Mouse (Mus musculus) urinary bladder, postnatal 25 days (tissue): ENCODE results near the gene Haghl.

Source experiments
- DNase-seq: peaks from one replicate; pipeline ENCODE4 v3.0.0; 2022; ENCODE audit warnings: low spot score

The Haghl gene

DNA sequence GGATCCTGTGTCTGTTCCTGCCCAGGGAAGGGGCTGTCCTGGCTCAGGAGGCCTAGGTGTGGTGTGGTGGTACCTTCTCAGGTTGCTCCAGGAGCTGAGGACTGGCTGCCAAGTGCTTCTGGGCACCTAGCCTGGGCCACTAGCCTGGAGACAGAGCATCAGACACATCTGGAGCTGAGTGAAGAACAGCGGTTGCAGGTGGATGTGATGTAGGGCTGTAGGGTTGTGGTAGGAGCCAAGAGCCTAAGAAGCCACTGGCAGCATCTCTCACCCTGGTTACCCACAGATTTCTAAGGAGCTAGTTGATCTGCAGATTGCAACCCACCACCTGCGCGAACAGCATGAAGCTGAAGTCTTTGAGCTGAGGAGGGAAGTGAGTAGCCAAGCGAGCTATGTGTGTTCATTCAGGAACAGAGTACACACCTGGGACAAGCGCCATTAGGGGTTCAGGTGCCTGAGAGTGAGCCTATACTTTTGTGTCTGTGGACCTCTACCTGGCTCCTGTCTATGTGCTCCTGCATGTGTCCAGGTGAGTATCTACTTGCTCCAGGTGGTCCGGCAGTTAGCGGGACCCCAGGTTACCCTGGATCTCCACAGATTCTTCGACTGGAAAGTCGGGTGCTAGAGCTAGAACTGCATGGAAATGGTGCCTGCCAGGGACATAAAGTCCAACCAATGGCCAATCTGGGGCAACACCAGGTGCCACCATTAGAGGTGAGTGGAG lies 1.5 kb upstream of the Haghl start:
- no peak for DNase-seq

- no peak for DNase-seq
Observed at GRCm38 (mm10) chr17:25786280-25786679, 807 bp upstream of the Haghl start, which contains the start of gene Ccdc78. Ccdc78 (plus strand) TSS chr17:25786580.

- no peak for DNase-seq
Observed at GRCm38 (mm10) chr17:25783861-25784574, 1.5 kb downstream of the Haghl start.

- no peak for DNase-seq
Observed at GRCm38 (mm10) chr17:25783086-25783485, 2.4 kb downstream of the Haghl start.

- DNase-seq = no peak
Observed at GRCm38 (mm10) chr17:25781339-25781738, 4.1 kb downstream of the Haghl start.

DNA sequence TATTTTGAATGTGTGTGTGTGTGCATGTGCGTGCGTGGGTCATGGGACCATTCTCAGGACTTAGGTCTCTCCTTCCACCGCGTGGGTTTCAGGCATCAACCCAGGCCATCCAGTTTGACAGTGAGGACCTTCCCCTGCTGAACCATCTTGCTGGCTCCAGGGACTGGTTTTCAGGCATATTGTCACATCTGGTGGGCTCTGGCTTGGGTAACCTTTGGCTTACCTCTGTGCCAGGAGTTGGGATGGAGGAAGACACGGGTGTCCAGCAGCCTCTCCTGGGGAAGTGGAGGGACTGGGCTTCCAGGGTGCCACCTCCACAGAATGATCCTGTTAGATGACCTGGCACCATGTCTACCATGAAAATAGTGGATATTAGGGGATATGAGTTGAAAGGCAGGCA lies 7.5 kb downstream of the Haghl start:
- DNase-seq = no peak

DNA sequence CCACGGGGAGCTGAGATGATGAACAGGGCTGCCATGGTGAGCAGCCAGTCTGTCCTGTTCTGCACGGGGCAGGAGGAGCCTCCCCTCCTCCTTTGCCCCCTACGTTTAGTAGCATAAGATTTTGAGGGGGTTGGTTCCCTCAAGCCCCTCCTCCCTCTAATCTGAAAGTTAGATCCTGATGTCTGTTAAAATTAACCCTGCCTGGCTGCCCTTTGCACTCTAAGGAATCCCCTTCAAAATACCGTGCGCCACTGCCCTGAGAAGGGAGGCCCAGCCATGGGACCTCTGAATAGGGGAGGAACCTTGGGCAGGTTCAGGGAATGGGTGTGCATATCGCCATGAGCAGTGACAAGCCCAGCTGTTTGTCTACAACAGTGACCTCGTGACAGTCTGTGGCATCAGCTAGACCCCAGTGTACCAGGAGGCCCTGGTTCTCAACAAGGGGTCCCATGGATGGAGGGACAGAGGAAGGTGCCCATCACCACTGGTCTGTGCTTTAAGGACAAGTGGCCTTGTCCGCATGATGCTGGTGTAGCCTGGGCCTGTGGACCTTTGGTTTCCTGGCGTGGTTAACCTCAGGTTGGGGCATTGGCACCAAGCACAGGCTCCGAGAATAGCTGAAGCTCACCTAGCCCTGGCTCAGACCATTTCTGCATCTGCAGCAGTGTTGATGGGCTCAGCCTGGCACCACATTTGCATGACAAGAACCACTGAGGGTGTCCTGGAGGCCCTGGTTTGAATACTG lies 10.0 kb downstream of the Haghl start:
- DNase-seq = no peak

- peak; percentile 98 for DNase-seq
Observed at GRCm38 (mm10) chr17:25773549-25774120, 11.8 kb downstream of the Haghl start, which contains the start of gene Narfl. Narfl (plus strand) TSS chr17:25773776.

DNA sequence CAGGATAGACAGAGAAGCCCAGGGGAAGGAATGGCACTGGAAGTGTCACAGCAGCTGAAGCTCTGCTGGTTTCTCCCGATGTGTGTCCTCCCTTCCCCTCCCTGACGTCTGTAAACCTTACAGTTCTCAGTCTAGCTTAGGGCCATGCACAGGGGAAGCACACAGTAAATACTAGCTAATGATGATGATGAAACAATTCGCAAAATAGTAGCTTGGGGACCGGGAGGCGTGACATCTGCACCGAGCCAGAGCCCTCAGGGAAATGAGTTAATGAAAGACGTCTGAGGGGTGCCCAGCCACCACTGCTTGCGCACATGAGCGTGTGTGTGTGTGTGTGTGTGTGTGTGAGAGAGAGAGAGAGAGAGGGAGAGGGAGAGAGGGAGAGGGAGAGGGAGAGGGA lies 16.1 kb downstream of the Haghl start:
- no peak for DNase-seq

DNA sequence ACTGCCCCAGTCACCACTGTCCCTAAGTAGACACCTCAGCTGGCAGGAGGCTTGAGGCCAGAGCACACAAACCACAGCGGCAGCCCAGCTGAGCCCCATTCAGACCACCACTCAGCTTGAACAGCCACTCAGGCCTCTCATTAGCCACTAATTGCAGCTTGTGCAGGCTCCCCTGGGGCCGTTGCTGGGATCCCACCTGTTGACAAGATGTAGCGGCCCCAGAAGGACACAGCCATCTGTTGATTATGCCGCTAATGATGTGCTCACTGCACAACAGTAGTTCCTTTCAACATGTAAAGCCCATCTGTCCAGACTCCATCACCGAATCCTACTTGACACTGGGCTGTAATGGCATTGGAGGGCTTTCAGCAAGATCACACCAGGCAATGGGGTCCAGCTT lies 19.6 kb downstream of the Haghl start:
- no peak for DNase-seq

GRCm38 (mm10) chr17:25762591-25762990 lies 22.9 kb downstream of the Haghl start:
- no peak for DNase-seq

- DNase-seq = no peak
Observed at GRCm38 (mm10) chr17:25761561-25761970, 23.9 kb downstream of the Haghl start.

GRCm38 (mm10) chr17:25760148-25760547 lies 25.3 kb downstream of the Haghl start:
- no peak for DNase-seq

DNA sequence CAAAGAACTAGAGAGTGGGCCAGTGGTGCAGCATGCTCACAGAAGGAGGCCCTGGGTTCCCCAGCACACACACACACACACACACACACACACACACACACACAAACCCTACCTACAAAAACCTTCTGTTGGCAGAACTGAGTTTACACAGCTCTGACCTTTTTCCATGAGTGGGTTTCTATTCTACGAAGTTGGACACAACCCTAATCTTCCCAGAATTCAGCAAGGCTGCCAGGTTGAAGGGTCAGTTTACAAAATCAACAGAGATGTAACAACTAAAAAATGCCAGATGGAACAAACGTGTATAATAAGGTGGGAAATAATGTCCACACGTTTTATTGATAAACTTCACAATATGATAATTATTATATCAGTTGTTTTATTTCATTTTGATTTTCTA lies 27.8 kb downstream of the Haghl start:
- DNase-seq = no peak

GRCm38 (mm10) chr17:25756378-25757242 lies 28.9 kb downstream of the Haghl start:
- DNase-seq = no peak

GRCm38 (mm10) chr17:25755627-25756377 lies 29.7 kb downstream of the Haghl start:
- no peak for DNase-seq

DNA sequence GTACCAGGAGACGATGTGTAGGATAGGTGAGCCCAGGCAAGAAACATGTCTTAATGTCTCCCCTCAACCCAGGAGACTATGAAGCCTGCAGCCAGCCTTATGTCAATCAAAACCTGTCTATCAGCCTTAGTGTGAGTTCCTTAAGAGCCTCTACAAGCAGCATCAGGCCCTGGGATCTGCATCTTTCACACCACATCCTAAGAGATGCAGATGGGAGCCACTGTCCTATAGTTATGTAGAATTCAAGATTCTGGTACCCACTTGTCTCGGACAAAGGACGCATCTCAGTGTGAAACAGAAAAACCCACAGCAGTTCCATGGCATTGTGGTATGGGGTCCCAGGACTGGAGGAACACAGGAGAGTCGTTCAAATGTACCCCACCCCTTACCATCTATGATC lies 30.4 kb downstream of the Haghl start:
- DNase-seq = no peak

DNA sequence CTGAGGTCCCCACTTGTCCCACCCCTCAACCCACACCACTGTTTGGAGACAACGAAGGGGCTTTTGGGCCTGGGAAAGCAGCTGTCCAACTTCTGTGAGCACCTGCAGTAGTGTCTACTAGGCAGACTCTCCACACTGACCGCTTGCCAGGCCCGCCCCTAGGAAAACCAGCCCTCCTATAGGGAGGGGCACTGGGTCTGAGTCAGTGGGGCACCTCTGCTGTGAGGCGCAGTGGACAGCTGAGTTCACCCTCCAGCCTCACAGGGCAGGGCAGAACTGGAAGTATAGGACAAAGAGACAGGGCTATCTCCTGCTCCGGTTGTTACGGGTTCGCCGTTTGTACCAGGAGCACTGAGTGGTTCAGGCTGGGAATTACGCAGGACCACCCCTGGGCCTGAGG lies 31.2 kb downstream of the Haghl start, which contains the start of gene Msln:
Msln (minus strand) TSS at position 138 of the 400 bp plus-strand sequence.
- no peak for DNase-seq

- DNase-seq = peak; percentile 48
Observed at GRCm38 (mm10) chr17:25751446-25751845, 34.0 kb downstream of the Haghl start.

- no peak for DNase-seq
Observed at GRCm38 (mm10) chr17:25749314-25749713, 36.2 kb downstream of the Haghl start.

- DNase-seq = no peak
Observed at GRCm38 (mm10) chr17:25748238-25748637, 37.2 kb downstream of the Haghl start.
